In the genomic region with DNA sequence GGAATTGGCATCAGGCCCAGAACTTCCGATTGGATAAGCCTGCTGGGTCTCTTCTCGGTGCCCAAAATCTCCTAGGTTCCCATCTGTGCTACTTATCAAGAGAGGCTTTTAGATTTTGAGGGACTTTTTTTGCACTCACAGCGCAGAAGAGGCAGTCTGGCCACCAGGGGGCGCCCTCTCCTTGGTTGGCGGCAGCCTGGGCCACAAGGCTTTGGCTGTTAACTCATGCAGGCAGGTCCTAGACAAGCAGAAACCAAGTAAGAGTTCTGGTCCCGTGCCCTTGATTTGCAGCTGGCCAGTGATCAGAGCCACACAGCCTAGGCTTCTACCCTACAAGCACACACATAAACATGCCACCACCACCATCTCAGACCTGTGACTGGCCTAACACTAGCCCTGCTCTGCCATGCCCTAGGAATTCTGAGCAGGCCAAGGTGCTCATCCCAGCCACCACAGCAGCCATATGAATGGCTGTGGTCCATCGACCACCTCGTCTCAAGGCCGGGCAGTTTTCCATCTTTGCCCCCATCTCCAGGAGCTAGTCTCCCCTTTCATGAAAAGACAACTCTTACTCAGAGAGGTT, we compare ENCODE assay signal across 8 mouse cellular contexts. TPM values are rescaled to one million over a fixed set of nuclear protein-coding genes. Genes with fewer than 3 reads are reported as not detected.
DNase-seq lines count a peak whose midpoint lies in the region; ATAC-seq lines count a peak whose summit lies in the region.

No protein-coding gene starts in this region.

- no peak overlapping the region for H3K9ac ChIP-seq in embryonic facial prominence, embryonic 15.5 days
- H3K9ac ChIP-seq in liver, embryonic 13.5 days = no peak overlapping the region

- H3K4me1 ChIP-seq in embryonic facial prominence, embryonic 15.5 days = no peaks in the 10 kb centered on the region
- H3K4me1 ChIP-seq in heart, embryonic 10.5 days = peaks cover 23% of the 10 kb centered on the region
- peaks cover 11% of the 10 kb centered on the region for H3K4me1 ChIP-seq in liver, embryonic 13.5 days (replicated peaks)

- peak; percentile 29; the same call in 1 of the 2 replicates for ATAC-seq in embryonic facial prominence, embryonic 15.5 days (ENCODE audit: insufficient number of reproducible peaks, low FRiP score, low TSS enrichment, low read depth)
- peak; percentile 20; the same call in 1 of the 2 replicates for ATAC-seq in liver, embryonic 13.5 days (ENCODE audit: low read depth)

- no peaks in the 10 kb centered on the region for H3K36me3 ChIP-seq in embryonic facial prominence, embryonic 15.5 days
- no peaks in the 10 kb centered on the region for H3K36me3 ChIP-seq in heart, embryonic 10.5 days
- H3K36me3 ChIP-seq in liver, embryonic 13.5 days = no peaks in the 10 kb centered on the region

- H3K4me3 ChIP-seq in embryonic facial prominence, embryonic 15.5 days (replicated peaks) = no peak overlapping the region
- H3K4me3 ChIP-seq in heart, embryonic 10.5 days = no peak overlapping the region
- H3K4me3 ChIP-seq in liver, embryonic 13.5 days (replicated peaks) = no peak overlapping the region

- peak; percentile 73 for DNase-seq in CD8-positive naive resting alpha-beta T cell, adult 2 months (ENCODE audit: low read depth in 2 of 2, low spot score in 2 of 2)
- peak; percentile 77 to 82 for DNase-seq in adrenal gland, postnatal 4 days (ENCODE audit: low spot score in 2 of 2)
- DNase-seq in heart, embryonic 10.5 days (ENCODE audit: low spot score) = peak; percentile 92
- DNase-seq in kidney, postnatal 10 days = peak; percentile 92
- DNase-seq in liver, embryonic 13.5 days = peak; percentile 63
- DNase-seq in ovary, postnatal 14 days (ENCODE audit: low spot score) = peak; percentile 82
- peak; percentile 47 to 91 for DNase-seq in thymus, postnatal 10 days (ENCODE audit: low spot score in 2 of 2)

- no peak overlapping the region for H3K27ac ChIP-seq in embryonic facial prominence, embryonic 15.5 days (replicated peaks)
- H3K27ac ChIP-seq in heart, embryonic 10.5 days = no peak overlapping the region
- H3K27ac ChIP-seq in liver, embryonic 13.5 days = no peak overlapping the region

- WGBS in embryonic facial prominence, embryonic 15.5 days = 30% methylated on average over 9 of the region's 9 CpGs
- WGBS in heart, embryonic 10.5 days = 24% methylated on average over 9 of the region's 9 CpGs
- 22% methylated on average over 9 of the region's 9 CpGs for WGBS in liver, embryonic 13.5 days (ENCODE audit: insufficient replicate concordance)

- no peak overlapping the region for H3K4me2 ChIP-seq in embryonic facial prominence, embryonic 15.5 days (replicated peaks)
- no peak overlapping the region for H3K4me2 ChIP-seq in liver, embryonic 13.5 days

- peaks cover 6% of the 10 kb centered on the region for H3K27me3 ChIP-seq in embryonic facial prominence, embryonic 15.5 days
- peaks cover 6% of the 10 kb centered on the region; the same call in 1 of the 2 replicates for H3K27me3 ChIP-seq in heart, embryonic 10.5 days (ENCODE audit: insufficient read depth, poor library complexity, severe bottlenecking)
- H3K27me3 ChIP-seq in liver, embryonic 13.5 days = peaks cover 10% of the 10 kb centered on the region

- H3K9me3 ChIP-seq in embryonic facial prominence, embryonic 15.5 days (replicated peaks) = no peaks in the 10 kb centered on the region
- H3K9me3 ChIP-seq in heart, embryonic 10.5 days = no peaks in the 10 kb centered on the region
- no peaks in the 10 kb centered on the region for H3K9me3 ChIP-seq in liver, embryonic 13.5 days (replicated peaks)

RNA-seq across cellular contexts. Expression of a gene that starts 12.5 kb away (rescaled TPM):
- total RNA-seq in adrenal gland, postnatal 4 days (2021) = 10 to 100 TPM; 21.4 to 25.6 TPM
- polyA plus RNA-seq in embryonic facial prominence, embryonic 15.5 days (2015; fragmentation: Nextera tagmentation; extraction: Ambion mirVana) = 0.62 and 0.69 TPM in 2 replicates
- polyA plus RNA-seq in heart, embryonic 10.5 days (2016; fragmentation: Nextera tagmentation; extraction: Ambion mirVana) = 95.3 and 106 TPM in 2 replicates
- 0.48 and 0.58 TPM in 2 replicates for polyA plus RNA-seq in liver, embryonic 13.5 days (2015; fragmentation: Nextera tagmentation; extraction: Ambion mirVana)

RNA-seq across cellular contexts. Expression of a gene that starts 18.7 kb away (rescaled TPM):
- 10 to 100 TPM; 45.3 to 49.8 TPM for total RNA-seq in adrenal gland, postnatal 4 days (2021)
- polyA plus RNA-seq in embryonic facial prominence, embryonic 15.5 days (2015; fragmentation: Nextera tagmentation; extraction: Ambion mirVana) = 13.2 and 14.0 TPM in 2 replicates
- 8.8 and 12.2 TPM in 2 replicates for polyA plus RNA-seq in heart, embryonic 10.5 days (2016; fragmentation: Nextera tagmentation; extraction: Ambion mirVana)
- polyA plus RNA-seq in liver, embryonic 13.5 days (2015; fragmentation: Nextera tagmentation; extraction: Ambion mirVana) = 3.3 and 3.5 TPM in 2 replicates

Comparison
In these comparisons a context has a peak if more than half of its experiments do, and no peak if none do; other contexts are left out.
1. RNA of a gene that starts 12.5 kb away (polyA plus RNA-seq): 95.3 to 106 TPM in heart, embryonic 10.5 days; 0.62 to 0.69 TPM in embryonic facial prominence, embryonic 15.5 days and 0.48 to 0.58 TPM in liver, embryonic 13.5 days; every median in the first group is over 10 times any median in the second.
2. Peak in every context shown above with its lines, with median percentiles within 50 percentile points of each other: DNase-seq.